Mouse (Mus musculus) cerebellum, adult 2 months (tissue): ENCODE measurements around the gene Terb2.

Source experiments
- CTCF ChIP-seq: fragments of 200-500 bp; IDR thresholded peaks from 2 replicates; pipeline ENCODE4 v1.5.1; 2011; ENCODE audit warnings: low read depth, mild to moderate bottlenecking, control low read depth, low read length, moderate library complexity, borderline replicate concordance; ENCODE audit not compliant: insufficient read depth
- POLR2A ChIP-seq: fragments of 200-500 bp; IDR thresholded peaks from 2 replicates; pipeline ENCODE4 v1.6.1; 2011; ENCODE audit warnings: low read length, control low read depth, borderline replicate concordance; ENCODE audit not compliant: insufficient read depth

- TF ChIP-seq CTCF (no peak), POLR2A (no peak)
Observed at GRCm38 (mm10) chr2:122235425-122235824, 49.4 kb downstream of the Terb2 start.
